Mouse (Mus musculus): ENCODE results near the gene Mustn1. TPM values are rescaled to one million over a fixed set of nuclear protein-coding genes. Genes with fewer than 3 reads are reported as not detected.
A peak's percentile ranks its signal among the peaks of the same experiment; 100 is the strongest.

Mustn1 gene
- polyA plus RNA-seq, 1 experiment from 2014 or later: 20.0 TPM

- H3K4me1 ChIP-seq: 0 out of 2 replicates have a peak, but pooled peaks cover 7% of the 10 kb centered on the region
- no peak for ATAC-seq (ENCODE audit: insufficient number of reproducible peaks, low FRiP score, low TSS enrichment, low read depth)
- H3K27ac ChIP-seq (replicated peaks): no peak overlapping the region
- H3K4me3 ChIP-seq (replicated peaks): no peak overlapping the region
- no peak overlapping the region for H3K4me2 ChIP-seq (replicated peaks)
- H3K27me3 ChIP-seq: no peaks in the 10 kb centered on the region
- no peaks in the 10 kb centered on the region for H3K9me3 ChIP-seq (replicated peaks)
- no peak overlapping the region for H3K9ac ChIP-seq
- H3K36me3 ChIP-seq: peaks cover 33% of the 10 kb centered on the region; the same call in 1 of the 2 replicates
- 28% methylated on average over 5 of the region's 5 CpGs for WGBS
These were observed 12.0 kb upstream of the Mustn1 start for GRCm38 (mm10) chr14:30867042-30867441.

GRCm38 (mm10) chr14:30868826-30869225 is 10.2 kb upstream of the Mustn1 start:
- no peak overlapping the region for H3K27ac ChIP-seq (replicated peaks)
- H3K36me3 ChIP-seq: peaks cover 51% of the 10 kb centered on the region
- ATAC-seq (ENCODE audit: insufficient number of reproducible peaks, low FRiP score, low TSS enrichment, low read depth): no peak
- WGBS: 90% methylated on average over 10 of the region's 10 CpGs
- no peak overlapping the region for H3K4me2 ChIP-seq (replicated peaks)
- H3K4me1 ChIP-seq: 0 out of 2 replicates have a peak, but pooled peaks cover 7% of the 10 kb centered on the region
- H3K9me3 ChIP-seq (replicated peaks): no peaks in the 10 kb centered on the region
- no peaks in the 10 kb centered on the region for H3K27me3 ChIP-seq
- no peak overlapping the region for H3K4me3 ChIP-seq (replicated peaks)
- H3K9ac ChIP-seq: no peak overlapping the region

GRCm38 (mm10) chr14:30869391-30869801 is 9.6 kb upstream of the Mustn1 start:
- H3K27ac ChIP-seq (replicated peaks): peak overlapping the region; percentile 69; the same call in 1 of the 2 replicates
- H3K4me3 ChIP-seq (replicated peaks): no peak overlapping the region
- ATAC-seq (ENCODE audit: insufficient number of reproducible peaks, low FRiP score, low TSS enrichment, low read depth): no peak
- H3K9ac ChIP-seq: no peak overlapping the region
- H3K27me3 ChIP-seq: no peaks in the 10 kb centered on the region
- 0 out of 2 replicates have a peak, but pooled peaks cover 7% of the 10 kb centered on the region for H3K4me1 ChIP-seq
- 69% methylated on average over 8 of the region's 8 CpGs for WGBS
- no peaks in the 10 kb centered on the region for H3K9me3 ChIP-seq (replicated peaks)
- H3K4me2 ChIP-seq (replicated peaks): no peak overlapping the region
- peaks cover 50% of the 10 kb centered on the region for H3K36me3 ChIP-seq

DNA sequence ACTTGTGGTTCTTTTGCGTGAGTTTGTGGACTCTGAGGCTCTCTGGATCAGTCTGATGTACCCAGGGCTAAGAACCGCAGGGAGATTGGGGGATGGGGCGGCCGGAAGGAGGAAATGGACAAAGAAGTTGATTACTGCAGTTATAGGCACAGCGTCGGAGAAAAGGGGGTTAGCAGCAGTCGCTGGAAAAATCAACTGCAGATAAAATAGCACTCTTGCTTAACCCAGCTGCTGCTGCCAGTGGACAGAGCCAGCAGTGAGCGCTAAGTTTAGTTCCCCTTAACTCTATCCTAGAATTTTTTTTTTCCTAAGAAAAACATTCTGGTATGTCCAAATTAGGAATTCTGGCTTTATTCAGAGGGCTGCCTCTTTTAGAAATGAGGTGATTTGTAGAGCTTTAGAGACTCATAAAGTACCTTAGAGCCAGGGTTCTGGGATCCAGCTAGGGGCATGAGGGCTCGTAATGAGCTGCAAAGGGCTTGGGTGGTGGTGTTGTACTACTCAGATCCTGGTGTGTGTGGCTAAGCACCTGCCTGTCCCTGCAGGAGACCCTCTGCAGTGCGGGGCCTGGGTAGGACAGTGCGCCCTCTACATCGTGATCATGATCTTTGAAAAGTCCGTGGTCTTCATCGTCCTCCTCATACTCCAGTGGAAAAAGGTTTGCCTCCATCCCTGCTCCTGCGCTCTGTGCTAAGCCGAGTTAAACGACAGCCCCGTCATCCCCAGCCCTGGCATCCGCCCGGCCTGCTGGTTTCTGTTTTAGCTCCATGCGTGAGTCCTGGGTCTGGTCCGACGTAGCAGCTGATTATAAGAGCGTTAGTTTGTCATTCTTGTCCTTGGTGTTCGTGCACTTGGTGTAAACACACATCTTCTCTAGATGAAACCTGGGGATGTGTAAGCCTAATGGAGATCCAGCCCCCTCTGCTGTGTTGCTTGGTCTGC is 8.5 kb upstream of the Mustn1 start:
- Histone ChIP-seq H3K27me3 (no peaks in the 10 kb centered on the region), H3K9me3 (replicated peaks) (no peaks in the 10 kb centered on the region), H3K9ac (no peak overlapping the region), H3K27ac (replicated peaks) (peak overlapping the region; percentile 69), H3K4me1 (0 out of 2 replicates have a peak, but pooled peaks cover 7% of the 10 kb centered on the region), H3K36me3 (peaks cover 51% of the 10 kb centered on the region), H3K4me2 (replicated peaks) (no peak overlapping the region), H3K4me3 (replicated peaks) (no peak overlapping the region)
- no peak for ATAC-seq (ENCODE audit: insufficient number of reproducible peaks, low FRiP score, low TSS enrichment, low read depth)
- 76% methylated on average over 25 of the region's 25 CpGs for WGBS

DNA sequence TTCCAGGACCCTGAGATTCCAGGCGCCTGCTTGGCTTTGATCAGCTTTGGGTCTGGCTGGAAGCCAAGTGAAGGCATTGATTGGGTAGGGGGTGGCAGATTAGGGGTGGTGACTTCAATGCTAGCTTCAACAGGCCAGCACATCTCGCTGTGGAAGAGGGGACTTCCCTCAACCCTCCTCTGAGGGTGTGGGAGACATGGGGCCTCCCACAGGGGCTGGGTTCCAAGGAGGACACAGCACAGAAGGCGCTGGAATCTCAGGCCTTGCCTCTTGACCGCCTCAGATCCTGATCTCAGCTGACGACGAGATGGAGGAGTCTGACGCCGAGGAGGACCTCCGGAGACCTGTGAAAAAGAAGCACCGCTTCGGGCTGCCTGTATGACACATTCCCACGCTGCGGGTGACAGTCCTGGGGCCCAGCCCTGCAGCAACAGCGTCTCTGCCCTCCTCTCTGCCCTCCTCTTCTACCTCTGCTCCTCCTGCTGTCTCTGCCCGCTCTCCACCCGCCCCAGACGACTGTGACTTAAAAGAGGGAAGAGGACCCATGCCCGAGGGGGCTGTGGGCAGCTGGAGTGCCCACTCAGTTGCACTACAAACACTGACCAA is 4.8 kb upstream of the Mustn1 start:
- Histone ChIP-seq H3K27ac (replicated peaks) (no peak overlapping the region), H3K36me3 (peaks cover 39% of the 10 kb centered on the region), H3K4me1 (peaks cover 17% of the 10 kb centered on the region), H3K9ac (no peak overlapping the region), H3K9me3 (replicated peaks) (no peaks in the 10 kb centered on the region), H3K4me2 (replicated peaks) (no peak overlapping the region), H3K4me3 (replicated peaks) (no peak overlapping the region), H3K27me3 (no peaks in the 10 kb centered on the region)
- peak; percentile 35; the same call in 1 of the 2 replicates for ATAC-seq (ENCODE audit: insufficient number of reproducible peaks, low FRiP score, low TSS enrichment, low read depth)
- WGBS: 80% methylated on average over 18 of the region's 18 CpGs

DNA sequence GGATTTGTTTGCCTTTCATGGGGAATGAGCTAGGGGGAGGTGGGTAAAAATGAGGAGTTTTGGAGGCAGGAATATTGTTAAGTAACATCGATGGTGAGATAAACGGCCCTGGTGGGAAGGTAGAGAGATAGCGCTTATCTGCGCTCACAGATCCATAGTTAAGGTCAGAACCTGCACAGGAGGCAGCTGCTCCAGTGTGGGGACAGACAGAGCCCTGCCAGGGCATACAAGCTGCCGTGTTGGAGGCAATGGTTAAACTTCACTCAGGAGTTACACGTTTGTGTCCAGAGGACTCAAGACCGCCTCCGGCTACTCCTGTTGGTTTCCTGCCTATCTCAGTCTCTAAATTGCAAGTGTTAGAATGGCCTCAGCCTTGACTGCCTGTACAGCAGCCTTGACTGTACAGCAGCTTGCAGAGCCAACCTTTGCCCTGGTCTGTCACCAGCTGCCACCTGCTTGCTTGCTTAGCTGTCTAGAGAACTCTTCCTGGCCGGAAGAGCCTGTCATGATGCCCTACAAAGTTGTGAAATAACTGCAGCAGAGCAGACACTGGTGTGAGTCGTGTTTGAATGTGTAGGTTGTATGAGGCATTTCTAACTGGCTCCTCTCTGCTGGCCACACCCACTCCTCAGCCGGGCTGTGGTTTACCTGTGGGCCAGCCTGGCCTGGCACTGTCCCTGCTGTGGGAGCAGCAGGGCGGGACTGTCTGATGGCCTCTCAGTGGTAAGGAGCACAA is 3.7 kb upstream of the Mustn1 start:
- WGBS: 81% methylated on average over 12 of the region's 12 CpGs
- no peak for ATAC-seq (ENCODE audit: insufficient number of reproducible peaks, low FRiP score, low TSS enrichment, low read depth)
- H3K36me3 ChIP-seq: peaks cover 39% of the 10 kb centered on the region

DNA sequence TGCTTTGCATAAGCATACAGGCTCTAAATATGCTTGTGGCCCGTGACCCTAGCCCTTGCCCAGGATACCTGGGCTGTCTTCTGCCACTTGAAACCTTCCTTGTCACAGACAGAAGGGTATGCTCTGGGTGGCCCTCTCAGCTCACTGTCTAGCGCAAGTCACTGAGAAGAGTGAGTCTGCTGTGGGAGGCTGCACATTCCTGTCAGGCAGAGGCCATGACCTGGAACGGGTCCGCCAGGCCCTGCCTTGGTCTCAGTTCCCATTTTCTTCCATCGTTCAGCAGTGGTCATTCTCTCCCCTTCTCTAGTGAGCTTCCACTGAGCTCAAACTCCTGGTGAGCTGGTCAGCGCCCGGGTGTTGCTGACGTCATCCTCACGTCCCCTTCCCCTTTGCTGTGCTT is 3.0 kb upstream of the Mustn1 start:
- 80% methylated on average over 9 of the region's 9 CpGs for WGBS

More for the DNA sequence above, 3.7 kb upstream of the Mustn1 start:
- no peaks in the 10 kb centered on the region for H3K27me3 ChIP-seq
- H3K27ac ChIP-seq (replicated peaks): no peak overlapping the region
- no peak overlapping the region for H3K9ac ChIP-seq
- H3K9me3 ChIP-seq (replicated peaks): no peaks in the 10 kb centered on the region
- H3K4me2 ChIP-seq (replicated peaks): no peak overlapping the region
- no peak overlapping the region for H3K4me3 ChIP-seq (replicated peaks)
- H3K4me1 ChIP-seq: peaks cover 19% of the 10 kb centered on the region

GRCm38 (mm10) chr14:30876451-30876850 is 2.5 kb upstream of the Mustn1 start:
- no peak overlapping the region for H3K27ac ChIP-seq (replicated peaks)
- H3K36me3 ChIP-seq: peaks cover 30% of the 10 kb centered on the region
- H3K4me2 ChIP-seq (replicated peaks): no peak overlapping the region
- H3K9me3 ChIP-seq (replicated peaks): no peaks in the 10 kb centered on the region
- ATAC-seq (ENCODE audit: insufficient number of reproducible peaks, low FRiP score, low TSS enrichment, low read depth): no peak
- WGBS: 84% methylated on average over 10 of the region's 10 CpGs
- no peaks in the 10 kb centered on the region for H3K27me3 ChIP-seq
- peaks cover 19% of the 10 kb centered on the region for H3K4me1 ChIP-seq
- no peak overlapping the region for H3K4me3 ChIP-seq (replicated peaks)
- no peak overlapping the region for H3K9ac ChIP-seq

More for the DNA sequence above, 3.0 kb upstream of the Mustn1 start:
- Histone ChIP-seq H3K36me3 (peaks cover 35% of the 10 kb centered on the region), H3K4me3 (replicated peaks) (no peak overlapping the region), H3K27me3 (no peaks in the 10 kb centered on the region), H3K4me2 (replicated peaks) (no peak overlapping the region), H3K27ac (replicated peaks) (no peak overlapping the region), H3K9ac (no peak overlapping the region), H3K4me1 (peaks cover 19% of the 10 kb centered on the region), H3K9me3 (replicated peaks) (no peaks in the 10 kb centered on the region)
- no peak for ATAC-seq (ENCODE audit: insufficient number of reproducible peaks, low FRiP score, low TSS enrichment, low read depth)

DNA sequence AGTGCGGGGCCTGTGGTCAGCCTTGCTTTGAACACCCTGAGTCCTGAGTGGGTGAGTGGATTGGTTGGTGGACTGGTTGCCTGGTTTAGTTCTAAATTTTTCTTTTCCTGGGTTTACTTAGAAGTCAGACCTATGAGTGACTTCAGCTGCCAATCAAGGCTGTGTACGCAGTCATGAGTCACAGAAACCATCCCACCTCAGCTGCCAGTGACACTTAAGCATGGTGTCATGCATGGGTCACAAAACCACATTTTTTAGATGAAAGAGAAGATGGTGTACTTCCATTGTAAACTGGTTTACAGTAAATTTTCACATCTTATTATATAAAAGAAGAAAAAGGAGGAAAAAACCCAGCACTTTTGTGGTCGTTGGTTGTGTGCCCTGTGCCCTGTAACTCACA is 1.2 kb upstream of the Mustn1 start:
- WGBS: 87% methylated on average over 3 of the region's 3 CpGs
- no peak for ATAC-seq (ENCODE audit: insufficient number of reproducible peaks, low FRiP score, low TSS enrichment, low read depth)
- H3K36me3 ChIP-seq: peaks cover 19% of the 10 kb centered on the region; the same call in 1 of the 2 replicates

GRCm38 (mm10) chr14:30879794-30880193 is 794 bp downstream of the Mustn1 start:
- Histone ChIP-seq H3K36me3 (0 out of 2 replicates have a peak, but pooled peaks cover 8% of the 10 kb centered on the region), H3K9me3 (replicated peaks) (no peaks in the 10 kb centered on the region), H3K4me3 (replicated peaks) (no peak overlapping the region), H3K4me1 (peaks cover 19% of the 10 kb centered on the region), H3K27me3 (no peaks in the 10 kb centered on the region), H3K9ac (no peak overlapping the region), H3K4me2 (replicated peaks) (no peak overlapping the region), H3K27ac (replicated peaks) (peak overlapping the region; percentile 63)
- 43% methylated on average over 9 of the region's 9 CpGs for WGBS
- ATAC-seq (ENCODE audit: insufficient number of reproducible peaks, low FRiP score, low TSS enrichment, low read depth): peak; percentile 43

More for the DNA sequence above, 1.2 kb upstream of the Mustn1 start:
- H3K27me3 ChIP-seq: no peaks in the 10 kb centered on the region
- no peak overlapping the region for H3K4me3 ChIP-seq (replicated peaks)
- peaks cover 19% of the 10 kb centered on the region for H3K4me1 ChIP-seq
- no peaks in the 10 kb centered on the region for H3K9me3 ChIP-seq (replicated peaks)
- H3K9ac ChIP-seq: no peak overlapping the region
- H3K27ac ChIP-seq (replicated peaks): no peak overlapping the region
- no peak overlapping the region for H3K4me2 ChIP-seq (replicated peaks)

DNA sequence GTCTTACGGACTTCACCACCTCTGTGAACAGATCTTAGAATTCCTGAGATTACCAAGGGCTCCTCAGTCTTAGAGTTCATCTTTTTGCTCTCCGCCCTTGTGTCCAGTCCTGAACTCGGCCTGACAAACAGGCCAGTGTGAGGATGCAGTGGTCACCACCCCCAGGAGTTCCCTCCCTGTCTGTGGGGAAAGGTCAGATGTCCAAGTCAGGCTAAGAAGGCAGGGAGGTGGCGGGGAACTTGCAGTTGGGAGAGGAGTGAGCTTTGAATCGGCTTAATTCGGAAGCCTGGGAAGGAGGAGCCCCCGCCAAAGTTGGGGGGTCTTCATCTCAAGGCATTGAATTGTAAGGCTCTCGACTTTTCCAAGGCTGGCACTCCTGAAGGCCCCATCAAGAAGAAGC is 1.3 kb downstream of the Mustn1 start:
- Histone ChIP-seq H3K27ac (replicated peaks) (no peak overlapping the region), H3K4me3 (replicated peaks) (no peak overlapping the region), H3K27me3 (no peaks in the 10 kb centered on the region), H3K4me1 (peaks cover 19% of the 10 kb centered on the region), H3K4me2 (replicated peaks) (no peak overlapping the region), H3K9me3 (replicated peaks) (no peaks in the 10 kb centered on the region), H3K36me3 (0 out of 2 replicates have a peak, but pooled peaks cover 5% of the 10 kb centered on the region), H3K9ac (no peak overlapping the region)
- no peak for ATAC-seq (ENCODE audit: insufficient number of reproducible peaks, low FRiP score, low TSS enrichment, low read depth)
- 60% methylated on average over 8 of the region's 8 CpGs for WGBS

All from embryonic facial prominence, embryonic 15.5 days (tissue).